Mouse (Mus musculus) cerebellum, adult 18-20 months (tissue): Measurements from ENCODE around the gene Smurf2.
"Not testable (repeated sequence)": the region's sequence is repeated elsewhere in the genome, so short reads cannot be mapped to it uniquely, and the experiment has no call there.

Experiments
- DNase-seq, 2 experiments: peaks; one replicate each; pipeline ENCODE4 v3.0.0; 2021

Smurf2 gene

GRCm38 (mm10) chr11:106807442-106807841 lies 113.1 kb downstream of the Smurf2 start:
- not testable (repeated sequence) for DNase-seq

- peak in 1 of 2 experiments; percentile 43 for DNase-seq
Measured at GRCm38 (mm10) chr11:106802069-106802627, 118.4 kb downstream of the Smurf2 start.

GRCm38 (mm10) chr11:106795679-106796078 lies 124.8 kb downstream of the Smurf2 start:
- no peak for DNase-seq

- DNase-seq = no peak
Measured at GRCm38 (mm10) chr11:106793846-106794245, 126.7 kb downstream of the Smurf2 start.

- peak in 1 of 2 experiments; percentile 36 for DNase-seq
Measured at GRCm38 (mm10) chr11:106789649-106790048, 130.9 kb downstream of the Smurf2 start.

GRCm38 (mm10) chr11:106788775-106789459 lies 131.6 kb downstream of the Smurf2 start, which contains the start of the genes Ddx5 and Cep95:
Gene Ddx5, minus strand, starts transcription at chr11:106789185.
Gene Cep95, plus strand, starts transcription at chr11:106789252.
- peak; percentile 97 to 98 for DNase-seq

- DNase-seq = peak; percentile 96 to 100
Measured at GRCm38 (mm10) chr11:106788026-106788774, 132.3 kb downstream of the Smurf2 start.

DNA sequence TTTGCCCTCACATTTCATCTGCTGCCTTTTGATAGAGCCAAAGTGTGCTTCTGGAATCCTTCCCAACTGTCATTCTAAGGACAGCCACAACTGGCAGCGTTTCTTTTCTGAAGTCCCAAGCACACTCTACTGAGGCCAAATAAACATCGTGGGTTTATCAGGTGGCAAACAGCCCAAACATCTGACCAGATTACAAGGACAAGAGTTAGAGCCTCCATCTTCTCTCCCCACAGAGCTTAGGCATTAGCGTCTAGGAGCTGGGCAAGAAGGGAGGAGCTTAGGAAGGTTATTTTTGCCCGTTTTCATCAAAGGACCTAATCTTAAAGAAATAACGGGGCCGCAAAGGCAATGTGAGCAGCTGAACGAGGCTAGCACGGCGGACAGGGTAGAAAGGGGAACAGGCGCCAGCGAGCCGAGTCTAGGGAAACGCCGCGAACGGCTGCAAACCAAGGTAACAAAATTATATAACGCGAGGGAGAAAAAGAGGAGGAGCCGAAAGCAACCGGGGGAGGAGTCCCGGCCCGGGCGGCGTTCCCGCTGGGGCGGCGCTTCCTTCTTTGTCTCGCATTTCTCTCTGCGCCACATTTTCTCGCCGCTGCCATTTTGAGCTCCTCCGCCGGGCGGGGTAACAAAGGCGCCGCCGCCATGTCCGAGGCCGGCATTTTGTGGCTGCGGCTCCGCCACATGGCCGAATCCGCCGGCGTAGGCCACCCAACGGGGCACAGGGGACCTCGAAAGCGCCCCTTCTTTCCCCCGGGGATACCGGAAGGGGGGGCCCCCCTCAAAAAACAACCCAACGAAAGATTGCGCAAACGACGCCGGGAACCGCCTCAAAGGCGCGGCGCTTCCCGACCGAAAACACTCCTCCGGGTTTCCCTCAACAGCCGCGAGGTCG lies 133.1 kb downstream of the Smurf2 start:
- DNase-seq = peak; percentile 84 to 89

- no peak for DNase-seq
Measured at GRCm38 (mm10) chr11:106785043-106785442, 135.5 kb downstream of the Smurf2 start.

DNA sequence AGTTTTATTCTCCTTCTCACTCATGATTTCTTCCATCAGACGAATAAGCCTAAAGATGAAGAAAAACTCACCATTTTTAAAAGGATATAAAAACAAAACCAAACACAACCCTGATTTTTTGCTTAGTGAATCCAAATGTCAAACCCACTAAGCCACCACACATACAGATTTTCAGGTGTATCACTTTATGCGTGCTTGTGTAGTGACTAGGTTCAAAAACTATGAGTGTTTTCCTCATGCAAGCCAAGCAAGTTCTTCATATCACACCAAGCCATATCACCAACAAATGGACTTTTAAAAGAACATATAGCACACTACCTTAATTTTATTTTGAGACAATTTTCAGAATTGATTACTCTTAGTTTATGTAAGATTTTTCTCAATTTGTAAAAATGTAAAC lies 136.0 kb downstream of the Smurf2 start:
- DNase-seq = no peak

- no peak for DNase-seq
Measured at GRCm38 (mm10) chr11:106782841-106783764, 137.4 kb downstream of the Smurf2 start.

DNA sequence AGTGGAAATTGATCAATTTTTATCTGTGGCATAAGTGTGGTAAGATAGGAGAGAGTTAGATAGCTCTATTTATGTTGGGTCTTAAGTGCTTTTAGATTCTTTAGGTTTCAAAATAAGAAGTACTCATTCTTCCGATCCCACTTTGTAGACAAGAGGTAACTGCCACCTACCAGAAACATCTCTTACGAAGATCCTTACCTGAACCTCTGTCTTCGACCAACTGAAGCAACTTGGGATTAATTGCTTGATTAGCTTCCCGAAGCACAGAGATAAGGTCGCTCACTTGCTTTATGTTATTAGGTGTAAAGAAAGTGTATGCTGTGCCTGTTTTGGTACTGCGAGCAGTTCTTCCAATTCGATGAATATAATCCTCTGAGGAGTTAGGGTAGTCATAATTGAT lies 138.2 kb downstream of the Smurf2 start:
- not testable (repeated sequence) for DNase-seq

DNA sequence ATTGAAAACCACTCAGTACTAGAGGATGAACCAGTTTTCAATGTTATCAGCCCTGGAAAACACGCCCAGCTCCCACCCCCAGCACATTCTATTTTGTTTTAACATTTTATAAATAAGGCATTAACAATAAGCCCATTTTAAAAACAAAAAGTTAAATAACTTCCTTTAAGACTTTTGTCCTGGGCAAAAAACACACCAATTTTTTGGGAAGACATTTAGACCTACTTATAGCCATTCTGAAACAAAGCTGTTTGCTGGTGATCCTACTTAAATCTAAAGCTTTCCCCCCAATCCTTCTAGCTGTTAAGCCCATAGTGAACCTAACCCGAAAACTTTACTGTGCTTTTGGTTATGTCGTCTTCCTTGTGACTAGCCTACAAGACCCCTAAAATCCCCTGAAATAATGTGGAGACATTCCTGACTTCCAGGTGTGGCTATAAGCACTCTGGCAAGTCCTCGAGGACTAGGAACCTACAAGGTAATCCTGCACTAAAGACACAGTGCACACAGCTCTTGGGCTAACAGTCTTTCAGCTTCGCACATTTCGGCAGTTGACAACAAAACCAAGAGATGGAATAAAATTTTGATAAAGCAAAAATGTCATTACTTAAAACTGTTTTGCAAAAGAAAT lies 139.8 kb downstream of the Smurf2 start:
- DNase-seq = no peak

- no peak for DNase-seq
Measured at GRCm38 (mm10) chr11:106780089-106780425, 140.5 kb downstream of the Smurf2 start.

GRCm38 (mm10) chr11:106779388-106780088 lies 141.0 kb downstream of the Smurf2 start, which contains the start of gene Polg2:
Gene Polg2, minus strand, starts transcription at chr11:106779537.
- peak; percentile 88 to 90 for DNase-seq

- no peak for DNase-seq
Measured at GRCm38 (mm10) chr11:106778589-106779387, 141.7 kb downstream of the Smurf2 start.

DNA sequence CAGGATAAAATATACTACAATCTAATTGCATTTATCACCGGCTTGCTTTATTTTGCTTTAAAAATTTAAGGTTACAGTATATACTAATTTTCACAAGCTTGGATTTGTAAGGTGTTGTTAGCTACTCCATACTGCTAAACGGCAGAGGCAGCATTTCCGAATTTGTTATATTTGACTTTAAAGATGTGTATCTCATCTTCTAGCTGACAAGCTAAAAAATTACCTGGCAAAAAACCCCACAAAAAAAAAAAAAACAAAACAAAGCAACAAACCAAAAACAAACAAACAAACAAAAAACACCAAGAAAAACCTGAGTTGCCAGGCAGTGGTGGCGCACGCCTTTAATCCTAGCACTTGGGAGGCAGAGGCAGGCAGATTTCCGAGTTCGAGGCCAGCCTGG lies 142.4 kb downstream of the Smurf2 start:
- no peak for DNase-seq

DNA sequence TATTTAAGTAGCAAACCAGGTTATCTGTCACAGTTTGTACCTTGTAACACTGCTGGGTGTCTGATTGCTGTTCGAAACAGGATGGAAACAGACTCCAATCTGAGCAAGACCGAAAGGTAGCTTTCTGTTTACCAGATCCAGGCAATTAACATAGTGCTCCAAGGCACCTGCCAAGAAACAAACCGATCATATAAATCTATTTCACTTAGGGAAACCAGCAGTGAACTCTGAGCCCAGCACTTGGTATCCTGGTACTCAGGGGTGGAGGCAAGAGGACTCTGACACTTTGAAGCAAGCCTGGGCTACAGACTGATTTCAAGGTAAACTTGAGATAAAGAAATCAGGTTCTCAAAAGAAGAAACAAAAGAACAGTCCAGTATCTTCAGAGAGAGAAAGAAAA lies 143.1 kb downstream of the Smurf2 start:
- no peak for DNase-seq

DNA sequence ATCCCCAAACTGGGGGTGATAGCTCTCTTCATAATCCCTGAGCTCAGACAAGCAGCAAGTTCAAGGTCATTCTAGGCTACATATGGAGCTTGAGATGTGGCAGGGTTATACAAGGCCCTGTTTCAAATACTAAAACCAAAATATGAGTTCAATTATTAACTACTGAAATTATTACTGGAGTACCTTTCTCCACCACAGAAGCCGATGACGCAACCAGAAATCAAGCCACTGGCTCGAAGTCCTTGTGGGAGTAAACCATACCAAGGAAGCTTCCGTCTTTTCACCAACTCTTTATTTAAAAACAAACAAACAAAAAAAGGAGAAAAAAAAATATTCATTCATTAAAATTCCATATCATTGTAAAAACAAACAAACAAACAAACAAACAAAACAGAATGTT lies 143.6 kb downstream of the Smurf2 start:
- no peak for DNase-seq

GRCm38 (mm10) chr11:106773061-106773460 lies 147.5 kb downstream of the Smurf2 start:
- DNase-seq = no peak
